Mouse (Mus musculus) G1E-ER4 (cell line): ENCODE results near the gene Kcnip1. TPM values are rescaled to one million over a fixed set of nuclear protein-coding genes. Genes with fewer than 3 reads are reported as not detected.

Experiments used
- GATA1 ChIP-seq: IDR thresholded peaks from one replicate; pipeline ENCODE4 v1.8.0; 2012; ENCODE audit warnings: low read length, inconsistent platforms
- polyA plus RNA-seq: library from polyadenylated mRNA; stranded (reverse); fragments of >175 nt; gene quantifications from 2 replicates; pipeline ENCODE4 v1.2.3, GENCODE M21; 2012

The Kcnip1 gene
- polyA plus RNA-seq, 1 experiment = 0.03 TPM

DNA sequence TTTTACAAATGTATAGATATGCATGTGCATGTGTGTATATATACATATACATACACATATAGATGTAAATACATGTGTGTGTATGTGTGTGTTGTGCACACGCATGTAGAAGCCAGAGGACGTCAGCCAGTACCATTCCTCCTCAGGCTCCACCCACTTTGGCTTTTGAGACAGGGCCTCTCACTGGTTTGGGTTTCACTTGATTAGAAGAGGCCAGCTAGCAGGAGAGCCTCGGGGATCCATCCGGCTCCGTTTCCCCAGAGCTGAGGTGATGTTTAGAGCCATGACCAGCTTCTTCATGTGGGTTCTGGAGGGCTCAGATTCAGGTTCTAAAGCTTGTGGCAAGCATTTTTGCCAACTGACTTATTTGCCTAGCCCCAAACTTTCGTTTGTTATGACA, 89.5 kb downstream of the Kcnip1 start:
- no peak for TF ChIP-seq GATA1

GRCm38 (mm10) chr11:33902377-33902776, 90.6 kb downstream of the Kcnip1 start:
- no peak for TF ChIP-seq GATA1

DNA sequence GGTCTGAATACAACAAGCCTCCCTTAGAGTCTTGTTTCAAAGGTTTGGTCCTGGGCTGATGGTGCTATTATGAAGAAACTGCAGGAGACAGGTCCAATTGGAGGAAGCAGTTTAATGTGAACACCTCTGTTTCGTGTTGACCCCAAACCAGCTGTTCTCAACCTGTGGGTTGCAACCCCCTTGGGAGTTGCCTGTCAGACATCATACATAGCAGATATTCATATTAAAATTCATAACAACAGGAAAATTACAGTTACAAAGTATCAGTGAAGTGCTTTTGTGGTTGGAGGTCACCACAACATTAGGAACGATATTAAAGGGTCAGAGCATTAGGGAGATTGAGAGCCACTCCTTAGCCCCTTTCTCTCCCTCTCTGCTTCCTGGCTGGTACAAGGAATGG, 91.2 kb downstream of the Kcnip1 start:
- no peak for TF ChIP-seq GATA1

GRCm38 (mm10) chr11:33891084-33891483, 101.9 kb downstream of the Kcnip1 start:
- no peak for TF ChIP-seq GATA1

- TF ChIP-seq GATA1 = no peak
These were observed 102.6 kb downstream of the Kcnip1 start for GRCm38 (mm10) chr11:33890382-33890781.

GRCm38 (mm10) chr11:33887660-33888059, 105.3 kb downstream of the Kcnip1 start:
- no peak for TF ChIP-seq GATA1

- TF ChIP-seq GATA1 = no peak
These were observed 107.0 kb downstream of the Kcnip1 start for GRCm38 (mm10) chr11:33885981-33886380.

DNA sequence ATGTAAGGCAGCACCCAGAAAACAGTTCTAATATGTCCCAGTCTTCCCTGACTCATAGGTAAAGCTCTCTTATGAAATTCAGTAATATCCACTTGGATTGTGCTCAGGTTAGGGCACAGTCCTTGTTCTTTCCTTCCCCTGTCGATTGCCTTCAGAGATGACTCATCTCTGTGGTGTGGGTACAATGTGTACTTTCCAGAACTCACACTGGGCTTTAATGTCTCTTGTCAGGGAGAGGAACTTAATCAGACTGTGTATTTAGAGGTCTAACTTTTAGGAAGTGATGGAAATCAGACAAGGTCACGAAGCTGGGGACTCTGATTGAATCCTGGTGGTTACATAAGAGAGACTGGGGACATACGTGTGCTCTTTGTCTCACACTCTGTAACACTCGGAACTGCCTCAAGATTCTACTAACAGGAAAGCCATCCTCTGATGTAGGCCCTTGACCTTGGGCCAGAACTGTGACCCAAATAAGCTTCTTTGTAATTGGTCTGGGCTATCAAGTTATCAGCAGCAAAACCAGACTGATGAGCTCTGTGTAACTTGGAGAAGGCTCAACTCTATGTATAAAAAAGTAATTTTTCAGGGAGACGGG, 110.1 kb downstream of the Kcnip1 start:
- no peak for TF ChIP-seq GATA1

DNA sequence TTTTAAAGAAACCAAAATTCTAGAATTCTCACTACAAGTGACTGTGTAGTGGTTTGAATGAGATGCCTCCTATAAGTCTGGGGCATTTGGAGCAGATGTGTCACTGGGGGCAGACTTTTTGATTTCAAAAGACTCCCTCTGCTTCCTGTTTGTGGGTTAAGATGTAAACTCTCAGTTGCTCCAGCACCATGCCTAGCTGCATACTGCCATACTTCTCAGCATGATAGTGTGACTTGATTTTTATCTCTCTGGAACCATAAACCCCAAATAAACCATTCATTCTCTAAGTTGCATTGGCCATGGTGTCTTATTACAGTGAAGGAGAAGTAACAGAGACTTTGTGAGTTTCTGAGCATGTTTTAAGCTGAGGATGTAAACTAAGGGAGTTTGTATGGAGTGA, 118.0 kb downstream of the Kcnip1 start:
- TF ChIP-seq GATA1 = no peak

- no peak for TF ChIP-seq GATA1
These were observed 119.7 kb downstream of the Kcnip1 start for GRCm38 (mm10) chr11:33873071-33873781.

DNA sequence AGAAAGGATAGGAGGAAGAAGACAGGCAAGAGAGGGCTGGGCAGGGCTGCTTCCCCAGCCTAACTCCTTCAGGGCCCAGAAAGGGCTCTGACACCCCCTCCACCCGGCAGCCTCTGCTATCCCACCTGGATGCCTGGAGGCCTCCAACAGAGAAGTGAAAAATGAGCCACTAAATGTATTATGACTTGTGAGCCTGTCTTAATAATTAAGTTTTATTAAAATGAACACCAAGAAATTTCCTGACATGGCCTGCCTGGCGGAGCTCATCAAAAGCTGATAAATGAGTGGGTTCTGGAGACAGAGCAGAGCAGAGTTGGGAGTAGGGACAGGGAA, 120.3 kb downstream of the Kcnip1 start:
- no peak for TF ChIP-seq GATA1

DNA sequence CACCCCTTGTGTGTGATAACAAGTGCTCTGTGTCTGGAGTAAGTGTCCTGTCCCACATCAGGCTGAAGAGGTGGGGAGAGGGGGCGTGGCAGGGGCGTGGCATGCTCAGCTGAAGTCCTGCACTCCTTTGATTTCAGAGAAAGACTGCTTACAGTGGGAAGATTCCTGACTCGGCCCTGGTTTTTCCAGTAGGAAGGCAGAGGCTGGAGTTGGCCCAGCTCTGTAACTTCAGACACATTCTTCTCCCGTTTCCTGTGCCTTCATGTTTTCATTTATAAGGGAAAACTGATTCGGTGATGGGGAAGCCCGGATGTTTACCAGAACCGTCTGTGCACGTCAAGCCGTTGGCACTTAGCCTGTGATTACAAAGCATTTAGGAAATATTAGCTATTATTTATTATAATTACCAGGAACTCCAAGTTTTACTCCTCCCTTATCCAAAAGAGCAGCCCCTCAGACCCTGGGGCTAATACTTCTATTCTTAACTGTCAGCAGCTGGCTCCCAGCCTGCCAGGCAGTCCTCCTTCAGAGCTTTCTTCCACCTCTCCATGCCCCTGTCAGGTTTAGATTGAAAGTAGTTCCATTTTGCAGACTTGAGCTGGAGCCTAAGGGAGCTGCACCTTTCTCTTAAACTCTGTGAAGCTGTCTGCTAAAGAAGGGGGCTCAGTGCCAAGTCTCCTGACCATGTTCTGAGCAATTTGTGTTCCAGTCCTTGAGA, 120.8 kb downstream of the Kcnip1 start:
- no peak for TF ChIP-seq GATA1

- TF ChIP-seq GATA1 = no peak
These were observed 122.7 kb downstream of the Kcnip1 start for GRCm38 (mm10) chr11:33870246-33870645.

- TF ChIP-seq GATA1 = no peak
These were observed 123.4 kb downstream of the Kcnip1 start for GRCm38 (mm10) chr11:33869559-33869958.

- TF ChIP-seq GATA1 = no peak
These were observed 126.2 kb downstream of the Kcnip1 start for GRCm38 (mm10) chr11:33866775-33867174.

DNA sequence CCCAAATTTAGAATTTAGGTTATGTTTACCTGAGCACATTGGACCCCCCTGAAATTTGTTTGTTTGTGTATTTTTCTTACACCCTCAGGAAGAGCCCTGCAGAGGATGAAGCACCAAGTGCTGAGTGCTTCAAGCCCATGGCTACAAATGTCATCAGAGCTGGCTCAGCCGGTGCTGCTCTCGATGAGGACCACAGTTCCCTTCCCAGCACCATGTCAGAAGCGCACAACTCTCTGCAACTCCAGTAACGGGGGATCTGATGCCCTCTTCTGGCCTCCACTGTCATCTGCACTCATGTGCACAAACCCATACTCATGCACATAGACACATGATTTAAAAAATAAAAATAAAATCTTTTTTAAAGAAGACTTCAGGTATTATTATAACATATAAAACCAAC, 128.7 kb downstream of the Kcnip1 start:
- TF ChIP-seq GATA1 = no peak

GRCm38 (mm10) chr11:33861823-33862222, 131.1 kb downstream of the Kcnip1 start:
- no peak for TF ChIP-seq GATA1
